Mouse (Mus musculus) kidney, postnatal 10 days (tissue): ENCODE results near the gene Rpa2.
A peak's percentile ranks its signal among the peaks of the same experiment; 100 is the strongest.
"Not testable (repeated sequence)": the region's sequence is repeated elsewhere in the genome, so short reads cannot be mapped to it uniquely, and the experiment has no call there.

Source experiments
- DNase-seq: peaks from one replicate; pipeline ENCODE4 v3.0.0; 2021; ENCODE audit warnings: mixed read lengths

Gene Rpa2

GRCm38 (mm10) chr4:132763125-132763524, 5.0 kb upstream of the Rpa2 start:
- DNase-seq = not testable (repeated sequence)

- DNase-seq = no peak
Measured at GRCm38 (mm10) chr4:132771776-132772175, 3.6 kb downstream of the Rpa2 start.

GRCm38 (mm10) chr4:132774905-132775304, 6.8 kb downstream of the Rpa2 start:
- DNase-seq = no peak

GRCm38 (mm10) chr4:132776764-132777163, 8.6 kb downstream of the Rpa2 start:
- DNase-seq = peak; percentile 85

- DNase-seq = no peak
Measured at GRCm38 (mm10) chr4:132778562-132779201, 10.6 kb downstream of the Rpa2 start.

GRCm38 (mm10) chr4:132780288-132780687, 12.2 kb downstream of the Rpa2 start:
- no peak for DNase-seq

- DNase-seq = no peak
Measured at GRCm38 (mm10) chr4:132783732-132784131, 15.6 kb downstream of the Rpa2 start.

- no peak for DNase-seq
Measured at GRCm38 (mm10) chr4:132785228-132785627, 17.1 kb downstream of the Rpa2 start.

GRCm38 (mm10) chr4:132789731-132790130, 21.6 kb downstream of the Rpa2 start:
- DNase-seq = no peak

- DNase-seq = not testable (repeated sequence)
Measured at GRCm38 (mm10) chr4:132793322-132794004, 25.3 kb downstream of the Rpa2 start.

GRCm38 (mm10) chr4:132794028-132794427, 25.9 kb downstream of the Rpa2 start:
- no peak for DNase-seq

- no peak for DNase-seq
Measured at GRCm38 (mm10) chr4:132794760-132795159, 26.6 kb downstream of the Rpa2 start.

GRCm38 (mm10) chr4:132795171-132795570, 27.0 kb downstream of the Rpa2 start:
- DNase-seq = no peak

GRCm38 (mm10) chr4:132796196-132796886, 28.2 kb downstream of the Rpa2 start, which contains the start of gene Themis2:
TSS of gene Themis2 (minus strand) at chr4:132796387.
- DNase-seq = peak; percentile 85

- no peak for DNase-seq
Measured at GRCm38 (mm10) chr4:132797461-132797860, 29.3 kb downstream of the Rpa2 start.

GRCm38 (mm10) chr4:132798028-132798427, 29.9 kb downstream of the Rpa2 start:
- no peak for DNase-seq

GRCm38 (mm10) chr4:132798666-132799065, 30.5 kb downstream of the Rpa2 start:
- DNase-seq = not testable (repeated sequence)

- DNase-seq = no peak
Measured at GRCm38 (mm10) chr4:132799845-132800244, 31.7 kb downstream of the Rpa2 start.

- no peak for DNase-seq
Measured at GRCm38 (mm10) chr4:132801176-132802077, 33.3 kb downstream of the Rpa2 start.

GRCm38 (mm10) chr4:132802171-132802637, 34.1 kb downstream of the Rpa2 start:
- peak; percentile 24 for DNase-seq

GRCm38 (mm10) chr4:132803212-132803611, 35.1 kb downstream of the Rpa2 start:
- no peak for DNase-seq

- DNase-seq = no peak
Measured at GRCm38 (mm10) chr4:132803876-132804275, 35.7 kb downstream of the Rpa2 start.

- no peak for DNase-seq
Measured at GRCm38 (mm10) chr4:132804331-132804730, 36.2 kb downstream of the Rpa2 start.
